In the genomic region with DNA sequence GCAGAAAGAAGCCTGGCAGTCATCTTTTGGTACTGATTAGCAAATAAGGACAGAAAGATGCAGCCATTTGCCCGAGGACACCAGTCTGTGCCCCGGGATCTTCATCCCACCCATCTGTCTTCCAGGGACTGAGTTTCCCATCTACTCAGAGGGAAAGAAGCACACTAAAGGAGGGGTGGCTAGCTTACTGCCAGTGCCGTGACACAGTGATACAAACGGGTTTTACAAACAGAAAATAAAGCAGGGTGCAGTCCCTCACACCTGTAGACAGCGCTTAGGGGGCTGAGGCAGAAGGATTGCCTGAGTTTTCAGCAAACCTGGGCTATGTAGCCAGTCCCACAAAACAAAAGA, we compare ENCODE assay signal across 8 mouse cellular contexts. TPM values are rescaled to one million over a fixed set of nuclear protein-coding genes. Genes with fewer than 3 reads are reported as not detected.
DNase-seq lines count a peak whose midpoint lies in the region; ATAC-seq and TF ChIP-seq lines count a peak whose summit lies in the region.

No protein-coding gene starts in this region.

- no peak for TF ChIP-seq CTCF in gastrocnemius, adult 2 months (IDR thresholded peaks at IDR 0.05)

- H3K9ac ChIP-seq in forebrain, embryonic 15.5 days (replicated peaks), result no peak overlapping the region; the same call in 1 of the 2 replicates
- peak overlapping the region; percentile 58 for H3K9ac ChIP-seq in liver, embryonic 16.5 days (ENCODE audit: low read depth, low read length)

- peak overlapping the region; percentile 97 for H3K27ac ChIP-seq in gastrocnemius, adult 2 months
- peak overlapping the region; percentile 75; the same call in 1 of the 2 replicates for H3K27ac ChIP-seq in forebrain, embryonic 15.5 days (replicated peaks)
- peak overlapping the region; percentile 76 for H3K27ac ChIP-seq in liver, embryonic 16.5 days (ENCODE audit: low read length)

- peak; percentile 12 for ATAC-seq in CD4-positive, CD25-positive, alpha-beta regulatory T cell, adult 4 months
- ATAC-seq in forebrain, embryonic 15.5 days (replicated peaks), result no peak; the same call in none of the 2 replicates
- ATAC-seq in liver, embryonic 16.5 days (ENCODE audit: low read depth), result peak; percentile 4; the same call in 1 of the 2 replicates
- no peak; the same call in 1 of the 2 replicates for ATAC-seq in granulocyte monocyte progenitor cell, adult 5-6 weeks (replicated peaks; ENCODE audit: poor library complexity, severe bottlenecking)

- peak overlapping the region; percentile 94 for H3K4me3 ChIP-seq in gastrocnemius, adult 2 months
- H3K4me3 ChIP-seq in forebrain, embryonic 15.5 days, result peak overlapping the region; percentile 84
- peak overlapping the region; percentile 94 for H3K4me3 ChIP-seq in liver, embryonic 16.5 days (ENCODE audit: low read depth, low read length)

- DNase-seq in gastrocnemius, adult 2 months, result no peak
- no peak for DNase-seq in gastrocnemius, postnatal 36 days
- no peak for DNase-seq in c-Kit-positive CD71-positive TER-119-positive erythroid progenitor cells, embryonic 14.5 days (ENCODE audit: low spot score)
- DNase-seq in urinary bladder, postnatal 4 days (ENCODE audit: low spot score in 2 of 2), result no peak

- peak overlapping the region; percentile 98 for H3K4me2 ChIP-seq in forebrain, embryonic 15.5 days (replicated peaks)
- peak overlapping the region; percentile 68 for H3K4me2 ChIP-seq in liver, embryonic 16.5 days (ENCODE audit: low read depth, low read length)

- WGBS in forebrain, embryonic 15.5 days, result 8% methylated on average over 5 of the region's 5 CpGs
- WGBS in liver, embryonic 16.5 days (ENCODE audit: insufficient replicate concordance), result 12% methylated on average over 5 of the region's 5 CpGs

- intact Hi-C loops in gastrocnemius, adult 2 months (cut with DNase I), result no loop called here
- intact Hi-C loops in gastrocnemius, postnatal 36 days (cut with DNase I), result no loop called here

- no peaks in the 10 kb centered on the region for H3K9me3 ChIP-seq in forebrain, embryonic 15.5 days
- no peaks in the 10 kb centered on the region for H3K9me3 ChIP-seq in liver, embryonic 16.5 days (replicated peaks; ENCODE audit: control insufficient read depth, low read length)

- no peaks in the 10 kb centered on the region for H3K27me3 ChIP-seq in forebrain, embryonic 15.5 days
- no peaks in the 10 kb centered on the region for H3K27me3 ChIP-seq in liver, embryonic 16.5 days (ENCODE audit: control insufficient read depth, insufficient read depth, low read depth, low read length)

- peaks cover 19% of the 10 kb centered on the region for H3K36me3 ChIP-seq in forebrain, embryonic 15.5 days
- H3K36me3 ChIP-seq in liver, embryonic 16.5 days (ENCODE audit: control insufficient read depth, insufficient read depth), result peaks cover 3% of the 10 kb centered on the region

- peaks cover 20% of the 10 kb centered on the region for H3K4me1 ChIP-seq in forebrain, embryonic 15.5 days
- peaks cover 31% of the 10 kb centered on the region for H3K4me1 ChIP-seq in liver, embryonic 16.5 days (ENCODE audit: control insufficient read depth, low read depth, low read length)

RNA-seq across cellular contexts. Expression of a gene that starts 5.9 kb away (rescaled TPM):
- total RNA-seq in gastrocnemius, adult 2 months (2021), result 10 to 100 TPM; 48.7 to 69.6 TPM
- total RNA-seq in gastrocnemius, postnatal 36 days (2021), result 10 to 100 TPM; 52.8 to 68.3 TPM
- 10 to 100 TPM; 49.9 to 52.2 TPM for polyA plus RNA-seq in CD4-positive, CD25-positive, alpha-beta regulatory T cell, adult 4 months (2017; shearing (Covaris generic))
- 104 and 113 TPM in 2 replicates for polyA plus RNA-seq in forebrain, embryonic 15.5 days (2015; fragmentation: Nextera tagmentation; extraction: Ambion mirVana)
- 42.2 and 48.1 TPM in 2 replicates for polyA plus RNA-seq in liver, embryonic 16.5 days (2015; fragmentation: Nextera tagmentation; extraction: Ambion mirVana)
- total RNA-seq in granulocyte monocyte progenitor cell, adult 5-6 weeks (2014; fragmentation: Nextera tagmentation), result 29.2 and 60.1 TPM in 2 replicates
- 31.4 and 35.9 TPM in 2 replicates for total RNA-seq in granulocyte monocyte progenitor cell, adult 5-6 weeks (2017)

RNA-seq across cellular contexts. Expression of a gene that starts 7.1 kb away (rescaled TPM):
- not detected for total RNA-seq in gastrocnemius, adult 2 months (2021)
- not detected for total RNA-seq in gastrocnemius, postnatal 36 days (2021)
- polyA plus RNA-seq in CD4-positive, CD25-positive, alpha-beta regulatory T cell, adult 4 months (2017; shearing (Covaris generic)), result not detected
- polyA plus RNA-seq in forebrain, embryonic 15.5 days (2015; fragmentation: Nextera tagmentation; extraction: Ambion mirVana), result not detected in 2 replicates
- polyA plus RNA-seq in liver, embryonic 16.5 days (2015; fragmentation: Nextera tagmentation; extraction: Ambion mirVana), result 0.42 TPM in 1 of 2 replicates, not detected in the other
- total RNA-seq in granulocyte monocyte progenitor cell, adult 5-6 weeks (2014; fragmentation: Nextera tagmentation), result not detected in 2 replicates
- not detected in 2 replicates for total RNA-seq in granulocyte monocyte progenitor cell, adult 5-6 weeks (2017)

RNA-seq across cellular contexts. Expression of a gene that starts 19.9 kb away (rescaled TPM):
- 1 to 10 TPM in 1 of 2 experiments, under 1 TPM in 1; 0.89 to 1.0 TPM for total RNA-seq in gastrocnemius, adult 2 months (2021)
- total RNA-seq in gastrocnemius, postnatal 36 days (2021), result 1 to 10 TPM; 1.6 to 1.7 TPM
- 1 to 10 TPM; 4.8 to 6.0 TPM for polyA plus RNA-seq in CD4-positive, CD25-positive, alpha-beta regulatory T cell, adult 4 months (2017; shearing (Covaris generic))
- polyA plus RNA-seq in forebrain, embryonic 15.5 days (2015; fragmentation: Nextera tagmentation; extraction: Ambion mirVana), result 37.0 and 38.7 TPM in 2 replicates
- polyA plus RNA-seq in liver, embryonic 16.5 days (2015; fragmentation: Nextera tagmentation; extraction: Ambion mirVana), result 1.1 and 1.3 TPM in 2 replicates
- total RNA-seq in granulocyte monocyte progenitor cell, adult 5-6 weeks (2014; fragmentation: Nextera tagmentation), result 46.5 and 63.5 TPM in 2 replicates
- total RNA-seq in granulocyte monocyte progenitor cell, adult 5-6 weeks (2017), result 39.4 and 53.9 TPM in 2 replicates

RNA-seq across cellular contexts. Expression of a gene that starts 32.2 kb away (rescaled TPM):
- 10 to 100 TPM; 26.5 to 41.2 TPM for total RNA-seq in gastrocnemius, adult 2 months (2021)
- 10 to 100 TPM; 25.3 to 30.4 TPM for total RNA-seq in gastrocnemius, postnatal 36 days (2021)
- polyA plus RNA-seq in CD4-positive, CD25-positive, alpha-beta regulatory T cell, adult 4 months (2017; shearing (Covaris generic)), result 10 to 100 TPM in 1 of 2 experiments, 1 to 10 TPM in 1; 8.1 to 11.3 TPM
- polyA plus RNA-seq in forebrain, embryonic 15.5 days (2015; fragmentation: Nextera tagmentation; extraction: Ambion mirVana), result 1.3 and 1.5 TPM in 2 replicates
- polyA plus RNA-seq in liver, embryonic 16.5 days (2015; fragmentation: Nextera tagmentation; extraction: Ambion mirVana), result 20.6 and 24.1 TPM in 2 replicates
- 5.0 and 7.3 TPM in 2 replicates for total RNA-seq in granulocyte monocyte progenitor cell, adult 5-6 weeks (2014; fragmentation: Nextera tagmentation)
- 4.0 and 5.4 TPM in 2 replicates for total RNA-seq in granulocyte monocyte progenitor cell, adult 5-6 weeks (2017)

RNA-seq across cellular contexts. Expression of a gene that starts 59.7 kb away (rescaled TPM):
- total RNA-seq in gastrocnemius, adult 2 months (2021), result under 1 TPM; 0.15 to 0.33 TPM
- total RNA-seq in gastrocnemius, postnatal 36 days (2021), result under 1 TPM; 0.13 to 0.35 TPM
- not detected for polyA plus RNA-seq in CD4-positive, CD25-positive, alpha-beta regulatory T cell, adult 4 months (2017; shearing (Covaris generic))
- 0.13 and 0.20 TPM in 2 replicates for polyA plus RNA-seq in forebrain, embryonic 15.5 days (2015; fragmentation: Nextera tagmentation; extraction: Ambion mirVana)
- 1.2 and 1.6 TPM in 2 replicates for polyA plus RNA-seq in liver, embryonic 16.5 days (2015; fragmentation: Nextera tagmentation; extraction: Ambion mirVana)
- 0.53 and 5.8 TPM in 2 replicates for total RNA-seq in granulocyte monocyte progenitor cell, adult 5-6 weeks (2014; fragmentation: Nextera tagmentation)
- 1.4 and 3.6 TPM in 2 replicates for total RNA-seq in granulocyte monocyte progenitor cell, adult 5-6 weeks (2017)

Comparison
In these comparisons a context has a peak if more than half of its experiments do, and no peak if none do; other contexts are left out.
1. ATAC-seq: peak in CD4-positive, CD25-positive, alpha-beta regulatory T cell, adult 4 months (single experiment) and liver, embryonic 16.5 days (single experiment); none in forebrain, embryonic 15.5 days (single experiment) and granulocyte monocyte progenitor cell, adult 5-6 weeks (single experiment).
2. RNA of a gene that starts 19.9 kb away (total RNA-seq): 39.4 to 63.5 TPM in granulocyte monocyte progenitor cell, adult 5-6 weeks; 1.6 to 1.7 TPM in gastrocnemius, postnatal 36 days and 0.89 to 1.0 TPM in gastrocnemius, adult 2 months; every median in the first group is over 10 times any median in the second.
3. Peak in every context shown above with its lines, with median percentiles within 50 percentile points of each other: H3K27ac ChIP-seq and H3K4me3 ChIP-seq.